23 mouse cellular contexts compared by ENCODE assay signal in genomic region chr12:86870996-86871395, GRCm38 (mm10). TPM values are rescaled to one million over a fixed set of nuclear protein-coding genes. Genes with fewer than 3 reads are reported as not detected.
A peak's percentile ranks its signal among the peaks of the same experiment; 100 is the strongest.
DNase-seq lines count a peak whose midpoint lies in the region; ATAC-seq and TF ChIP-seq lines count a peak whose summit lies in the region.
"Had no signal": no experiment of that assay in that cellular context is flagged by ENCODE, and none has a peak within 500 bp of the region (broad histone marks: within the 10 kb centered on the region; RNA-seq: fewer than 3 reads in every experiment).

No protein-coding gene starts in this region.

- dilution Hi-C loops in CH12.LX (cut with MboI; ENCODE audit: extremely low pct_ligation_motif_present, extremely low pct_unique_long_range_greater_than_20kb, low sequenced_read_pairs) = no loop called here

- in situ Hi-C loops in CH12.LX (cut with MboI; ENCODE audit: low pct_ligation_motif_present, low pct_unique_long_range_greater_than_20kb, low sequenced_read_pairs) = no loop called here

- no peak overlapping the region for H3K27ac ChIP-seq in intestine, postnatal 0 days (ENCODE audit: low read depth, low read length)
- H3K27ac ChIP-seq in intestine, embryonic 15.5 days = no peak overlapping the region
- no peak overlapping the region for H3K27ac ChIP-seq in liver, postnatal 0 days (ENCODE audit: low read depth)
- H3K27ac ChIP-seq in liver, embryonic 12.5 days = no peak overlapping the region
- H3K27ac ChIP-seq in CH12.LX (ENCODE audit: insufficient read depth, low read depth) (no peak overlapping the region), MEL (ENCODE audit: control insufficient read depth, low read depth, low read length) (no peak overlapping the region)
- H3K27ac ChIP-seq: embryonic facial prominence, embryonic 12.5 days; hindbrain, embryonic 12.5 days; midbrain, embryonic 13.5 days; neural tube, embryonic 13.5 days had no signal

- H3K79me2 ChIP-seq in CH12.LX (replicated peaks; ENCODE audit: control insufficient read depth, extremely low read depth, insufficient read depth, poor library complexity, severe bottlenecking) (no peaks in the 10 kb centered on the region), MEL (ENCODE audit: control insufficient read depth, insufficient read depth, low read length, poor library complexity) (no peaks in the 10 kb centered on the region)

- no peak for ATAC-seq in intestine, postnatal 0 days
- no peak for ATAC-seq in intestine, embryonic 15.5 days
- no peak for ATAC-seq in liver, postnatal 0 days
- no peak for ATAC-seq in liver, embryonic 12.5 days
- ATAC-seq: forebrain, embryonic 14.5 days; inflammation-experienced regulatory T-cells, adult 6 months; midbrain, embryonic 13.5 days had no signal

- no peak overlapping the region for H3K4me3 ChIP-seq in intestine, postnatal 0 days (ENCODE audit: low read depth, low read length)
- H3K4me3 ChIP-seq in intestine, embryonic 15.5 days (replicated peaks) = no peak overlapping the region
- no peak overlapping the region for H3K4me3 ChIP-seq in liver, postnatal 0 days (ENCODE audit: low read depth, low read length)
- no peak overlapping the region for H3K4me3 ChIP-seq in liver, embryonic 12.5 days
- H3K4me3 ChIP-seq in CH12.LX (replicated peaks in 1 of 3; ENCODE audit: low read depth in 2 of 3, low read length in 2 of 3, poor library complexity in 1 of 3) (no peak overlapping the region), MEL (ENCODE audit: control insufficient read depth in 1 of 2, insufficient read depth in 1 of 2, low read depth in 2 of 2, low read length in 2 of 2) (no peak overlapping the region)
- H3K4me3 ChIP-seq: embryonic facial prominence, embryonic 12.5 days; erythroblast, embryonic 14.5 days; hindbrain, embryonic 12.5 days; limb, embryonic 10.5 days; midbrain, embryonic 13.5 days; neural tube, embryonic 13.5 days had no signal

- peak; percentile 20; the same call in 1 of the 2 replicates for TF ChIP-seq CTCF in intestine, postnatal 0 days (IDR thresholded peaks at IDR 0.05; ENCODE audit: low read depth)
- TF ChIP-seq CTCF in liver, postnatal 0 days (IDR thresholded peaks at IDR 0.05; ENCODE audit: low read depth) = peak; percentile 35
- TF ChIP-seq CTCF in CH12.LX (conservative IDR thresholded peaks at IDR 0.05 in 1 of 2, IDR thresholded peaks at IDR 0.05 in 1 of 2; ENCODE audit: low read depth in 2 of 2, low read length in 2 of 2) (peak in 1 of 2 experiments; percentile 23; a peak in 2 of 4 replicates), MEL (IDR thresholded peaks at IDR 0.05 in 2 of 3, conservative IDR thresholded peaks at IDR 0.05 in 1 of 3; ENCODE audit: control insufficient read depth in 1 of 3, insufficient read depth in 1 of 3, low read depth in 2 of 3, low read length in 3 of 3, poor library complexity in 1 of 3, severe bottlenecking in 1 of 3) (peak; percentile 30 to 43 (median 32); a peak in 5 of 6 replicates)

- no peaks in the 10 kb centered on the region for H3K9me3 ChIP-seq in intestine, postnatal 0 days (ENCODE audit: control insufficient read depth)
- H3K9me3 ChIP-seq in intestine, embryonic 15.5 days = no peaks in the 10 kb centered on the region
- no peaks in the 10 kb centered on the region for H3K9me3 ChIP-seq in liver, postnatal 0 days (ENCODE audit: low read length)
- H3K9me3 ChIP-seq in liver, embryonic 12.5 days (replicated peaks) = no peaks in the 10 kb centered on the region
- H3K9me3 ChIP-seq in CH12.LX (replicated peaks; ENCODE audit: low read length) (peaks cover 2% of the 10 kb centered on the region), MEL (replicated peaks; ENCODE audit: insufficient read depth, low read length) (no peaks in the 10 kb centered on the region)
- H3K9me3 ChIP-seq: embryonic facial prominence, embryonic 12.5 days; hindbrain, embryonic 12.5 days; limb, embryonic 10.5 days; midbrain, embryonic 13.5 days; neural tube, embryonic 13.5 days had no signal

- H3K4me1 ChIP-seq in intestine, postnatal 0 days (replicated peaks; ENCODE audit: control insufficient read depth, insufficient read depth, low read length) = no peaks in the 10 kb centered on the region; the same call in 1 of the 2 replicates
- peaks cover 15% of the 10 kb centered on the region; the same call in 1 of the 2 replicates for H3K4me1 ChIP-seq in intestine, embryonic 15.5 days (replicated peaks)
- no peaks in the 10 kb centered on the region for H3K4me1 ChIP-seq in liver, postnatal 0 days (ENCODE audit: insufficient read depth)
- H3K4me1 ChIP-seq in liver, embryonic 12.5 days = peaks cover 8% of the 10 kb centered on the region
- H3K4me1 ChIP-seq in CH12.LX (ENCODE audit: control insufficient read depth in 1 of 2, insufficient read depth in 2 of 2) (peaks cover 4 to 25% of the 10 kb centered on the region in 2 experiments), MEL (ENCODE audit: control insufficient read depth in 1 of 2, insufficient read depth in 2 of 2, low read length in 2 of 2) (peaks cover 0 to 7% of the 10 kb centered on the region in 2 experiments; a peak in 3 of 4 replicates)
- H3K4me1 ChIP-seq: embryonic facial prominence, embryonic 12.5 days; midbrain, embryonic 13.5 days had no signal

- H3K27me3 ChIP-seq in intestine, postnatal 0 days (replicated peaks; ENCODE audit: control insufficient read depth, insufficient read depth, low read length) = no peaks in the 10 kb centered on the region
- H3K27me3 ChIP-seq in intestine, embryonic 15.5 days (replicated peaks) = no peaks in the 10 kb centered on the region
- no peaks in the 10 kb centered on the region for H3K27me3 ChIP-seq in liver, postnatal 0 days (ENCODE audit: insufficient read depth, low read length)
- no peaks in the 10 kb centered on the region; the same call in 1 of the 2 replicates for H3K27me3 ChIP-seq in liver, embryonic 12.5 days (replicated peaks)
- H3K27me3 ChIP-seq in CH12.LX (replicated peaks) (no peaks in the 10 kb centered on the region), MEL (ENCODE audit: control insufficient read depth in 1 of 2, insufficient read depth in 2 of 2, low read length in 2 of 2) (no peaks in the 10 kb centered on the region)
- H3K27me3 ChIP-seq: embryonic facial prominence, embryonic 12.5 days; hindbrain, embryonic 12.5 days; midbrain, embryonic 13.5 days; neural tube, embryonic 13.5 days had no signal

- no peak for DNase-seq in liver, postnatal 0 days
- DNase-seq in CH12.LX (ENCODE audit: extremely low read depth) (no peak), MEL (ENCODE audit: low read depth, low spot score) (no peak), adipocyte (ENCODE audit: low spot score) (no peak)
- no peak for DNase-seq in cerebellum, adult 18-20 months
- DNase-seq: adrenal gland, adult 8-10 months; cerebellum, adult 9-11 months; gastrocnemius, postnatal 25 days; heart, postnatal 14 days; thymus, adult 18-20 months had no signal

- no peak overlapping the region for H3K4me2 ChIP-seq in intestine, postnatal 0 days (replicated peaks; ENCODE audit: low read depth)
- H3K4me2 ChIP-seq in intestine, embryonic 15.5 days (replicated peaks) = no peak overlapping the region
- no peak overlapping the region for H3K4me2 ChIP-seq in liver, postnatal 0 days (ENCODE audit: low read depth, low read length)
- H3K4me2 ChIP-seq in liver, embryonic 12.5 days = no peak overlapping the region
- no peak overlapping the region for H3K4me2 ChIP-seq in CH12.LX (ENCODE audit: insufficient read depth, low read depth, poor library complexity, severe bottlenecking)
- H3K4me2 ChIP-seq: embryonic facial prominence, embryonic 12.5 days; heart, embryonic 11.5 days; hindbrain, embryonic 12.5 days; midbrain, embryonic 13.5 days; neural tube, embryonic 13.5 days had no signal

- 92% methylated on average over 3 of the region's 3 CpGs for WGBS in intestine, postnatal 0 days
- 93% methylated on average over 3 of the region's 3 CpGs for whole genome bisulfite sequencing in intestine, embryonic 15.5 days
- 84% methylated on average over 3 of the region's 3 CpGs for WGBS in liver, postnatal 0 days (ENCODE audit: insufficient replicate concordance)
- WGBS in liver, embryonic 12.5 days (ENCODE audit: insufficient replicate concordance) = 71% methylated on average over 3 of the region's 3 CpGs

- TF ChIP-seq POLR2A in CH12.LX (IDR thresholded peaks at IDR 0.05; ENCODE audit: low read depth, low read length) = no peak
- no peak for TF ChIP-seq POLR2A in MEL (IDR thresholded peaks at IDR 0.05; ENCODE audit: control insufficient read depth in 1 of 2, insufficient read depth in 1 of 2, low read depth in 1 of 2, low read length in 2 of 2, poor library complexity in 1 of 2)

- TF ChIP-seq RAD21 in CH12.LX (IDR thresholded peaks at IDR 0.05; ENCODE audit: low read depth, low read length) (no peak; the same call in 1 of the 2 replicates), MEL (IDR thresholded peaks at IDR 0.05; ENCODE audit: low read depth, low read length) (peak; percentile 19)

- TF ChIP-seq EP300 in liver, postnatal 0 days (IDR thresholded peaks at IDR 0.05; ENCODE audit: low read depth) = no peak
- no peak for TF ChIP-seq EP300 in CH12.LX (IDR thresholded peaks at IDR 0.05; ENCODE audit: low read length)
- no peak for TF ChIP-seq EP300 in MEL (IDR thresholded peaks at IDR 0.05; ENCODE audit: low read depth in 1 of 2, low read length in 2 of 2)

- H3K9ac ChIP-seq in intestine, postnatal 0 days (ENCODE audit: low read depth, low read length) = no peak overlapping the region
- H3K9ac ChIP-seq in intestine, embryonic 15.5 days = no peak overlapping the region
- H3K9ac ChIP-seq in liver, postnatal 0 days (replicated peaks) = no peak overlapping the region
- no peak overlapping the region for H3K9ac ChIP-seq in liver, embryonic 12.5 days
- H3K9ac ChIP-seq in CH12.LX (ENCODE audit: insufficient read depth, low read depth) = no peak overlapping the region
- H3K9ac ChIP-seq in MEL (ENCODE audit: control insufficient read depth, low read depth, low read length, poor library complexity, severe bottlenecking) = no peak overlapping the region
- H3K9ac ChIP-seq: embryonic facial prominence, embryonic 12.5 days; hindbrain, embryonic 12.5 days; midbrain, embryonic 13.5 days; neural tube, embryonic 13.5 days had no signal

- no peaks in the 10 kb centered on the region for H3K36me3 ChIP-seq in intestine, postnatal 0 days (ENCODE audit: control insufficient read depth, insufficient read depth)
- no peaks in the 10 kb centered on the region for H3K36me3 ChIP-seq in intestine, embryonic 15.5 days
- H3K36me3 ChIP-seq in liver, postnatal 0 days (replicated peaks; ENCODE audit: insufficient read depth, low read length) = no peaks in the 10 kb centered on the region
- H3K36me3 ChIP-seq in liver, embryonic 12.5 days = no peaks in the 10 kb centered on the region
- H3K36me3 ChIP-seq in CH12.LX (replicated peaks in 1 of 2; ENCODE audit: control insufficient read depth in 1 of 2, insufficient read depth in 1 of 2, low read length in 1 of 2) (no peaks in the 10 kb centered on the region), MEL (ENCODE audit: control insufficient read depth in 1 of 2, insufficient read depth in 2 of 2, low read length in 2 of 2) (peaks cover 0 to 2% of the 10 kb centered on the region in 2 experiments; a peak in 1 of 4 replicates)
- H3K36me3 ChIP-seq: embryonic facial prominence, embryonic 12.5 days; G1E; hindbrain, embryonic 12.5 days; limb, embryonic 10.5 days; midbrain, embryonic 13.5 days; neural tube, embryonic 13.5 days had no signal

RNA-seq across cellular contexts. Expression of gene Irf2bpl, which starts 13.6 kb away (rescaled TPM):
- polyA plus RNA-seq in intestine, postnatal 0 days (2015; fragmentation: Nextera tagmentation; extraction: Ambion mirVana) = 10.0 and 10.7 TPM in 2 replicates
- polyA plus RNA-seq in intestine, embryonic 15.5 days (2015; fragmentation: Nextera tagmentation; extraction: Ambion mirVana) = 19.6 and 22.4 TPM in 2 replicates
- polyA plus RNA-seq in liver, postnatal 0 days (2015; fragmentation: Nextera tagmentation; extraction: Ambion mirVana) = 5.0 and 5.3 TPM in 2 replicates
- 6.7 and 7.7 TPM in 2 replicates for polyA plus RNA-seq in liver, embryonic 12.5 days (2016; fragmentation: Nextera tagmentation; extraction: Ambion mirVana)
- total RNA-seq in CH12.LX (2012; rRNA removed) = 19.6 and 21.4 TPM in 2 replicates
- total RNA-seq in CH12.LX (2014; rRNA removed) = 7.0 and 8.2 TPM in 2 replicates
- polyA plus RNA-seq in CH12.LX (2012; ENCODE audit: insufficient read length, low read depth) = 10.2 and 12.1 TPM in 2 replicates
- total RNA-seq in MEL (2012; rRNA removed) = 6.9 and 8.2 TPM in 2 replicates
- polyA plus RNA-seq in MEL (2012; ENCODE audit: insufficient read depth in 1 of 2, insufficient read length in 2 of 2, low read depth in 1 of 2, low replicate concordance in 2 of 2, missing spikeins in 1 of 2) = 1 to 10 TPM in 1 of 2 experiments, not detected in 1; 8.0 TPM
